Mouse (Mus musculus): ENCODE measurements around the gene Apod. TPM values are rescaled to one million over a fixed set of nuclear protein-coding genes. Genes with fewer than 3 reads are reported as not detected.
"Not testable (repeated sequence)": the region's sequence is repeated elsewhere in the genome, so short reads cannot be mapped to it uniquely, and the experiment has no call there.

Gene Apod
- polyA plus RNA-seq, 1 experiment = not detected

DNA sequence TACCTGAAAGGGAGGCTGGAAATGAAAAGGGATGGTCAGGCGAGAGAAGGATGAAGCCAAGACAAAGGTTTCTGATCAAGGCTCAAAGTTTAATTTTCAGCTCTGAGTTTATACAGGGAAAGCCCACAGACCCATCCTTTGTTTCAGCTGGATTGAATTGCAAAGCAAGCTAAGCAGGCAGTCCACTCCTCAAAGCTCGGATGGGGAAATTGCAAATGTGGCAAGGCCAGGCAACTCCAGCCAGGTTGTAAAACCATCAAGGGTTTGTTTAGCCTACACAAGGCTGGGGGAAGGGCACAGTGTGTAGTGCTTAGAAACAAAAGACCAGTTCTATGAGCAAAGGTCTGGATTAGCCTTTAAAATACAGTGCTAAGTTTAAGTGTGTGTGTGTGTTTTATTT lies 28.4 kb upstream of the Apod start:
- TF ChIP-seq GATA1 (IDR thresholded peaks at IDR 0.05; ENCODE audit: borderline replicate concordance, low read length) = no peak
- no peak for TF ChIP-seq FLI1 (IDR thresholded peaks at IDR 0.05; ENCODE audit: low read length)
- Histone ChIP-seq H3K9me3 (peaks cover 12% of the 10 kb centered on the region), H3K4me3 (replicated peaks) (no peak overlapping the region), H3K4me1 (peaks cover 3% of the 10 kb centered on the region; the same call in 1 of the 2 replicates), H3K27me3 (replicated peaks) (peaks cover 34% of the 10 kb centered on the region), H3K36me3 (replicated peaks; ENCODE audit: low read length) (no peaks in the 10 kb centered on the region)

- peaks cover 2% of the 10 kb centered on the region; the same call in 1 of the 2 replicates for H3K4me1 ChIP-seq
- H3K4me3 ChIP-seq (replicated peaks) = no peak overlapping the region
- peaks cover 9% of the 10 kb centered on the region for H3K9me3 ChIP-seq
- no peak for TF ChIP-seq FLI1 (IDR thresholded peaks at IDR 0.05; ENCODE audit: low read length)
- no peak for TF ChIP-seq GATA1 (IDR thresholded peaks at IDR 0.05; ENCODE audit: borderline replicate concordance, low read length)
- no peaks in the 10 kb centered on the region for H3K36me3 ChIP-seq (replicated peaks; ENCODE audit: low read length)
- H3K27me3 ChIP-seq (replicated peaks) = peaks cover 33% of the 10 kb centered on the region
Observed at GRCm38 (mm10) chr16:31342556-31342955, 27.9 kb upstream of the Apod start.

GRCm38 (mm10) chr16:31339332-31339731 lies 24.7 kb upstream of the Apod start:
- peaks cover 36% of the 10 kb centered on the region for H3K27me3 ChIP-seq (replicated peaks)
- H3K4me3 ChIP-seq (replicated peaks) = no peak overlapping the region
- peaks cover 11% of the 10 kb centered on the region; the same call in 1 of the 2 replicates for H3K4me1 ChIP-seq
- 0 out of 2 replicates have a peak, but pooled peaks cover 3% of the 10 kb centered on the region for H3K9me3 ChIP-seq
- TF ChIP-seq FLI1 (IDR thresholded peaks at IDR 0.05; ENCODE audit: low read length) (no peak), GATA1 (IDR thresholded peaks at IDR 0.05; ENCODE audit: borderline replicate concordance, low read length) (no peak)
- H3K36me3 ChIP-seq (replicated peaks; ENCODE audit: low read length) = no peaks in the 10 kb centered on the region

DNA sequence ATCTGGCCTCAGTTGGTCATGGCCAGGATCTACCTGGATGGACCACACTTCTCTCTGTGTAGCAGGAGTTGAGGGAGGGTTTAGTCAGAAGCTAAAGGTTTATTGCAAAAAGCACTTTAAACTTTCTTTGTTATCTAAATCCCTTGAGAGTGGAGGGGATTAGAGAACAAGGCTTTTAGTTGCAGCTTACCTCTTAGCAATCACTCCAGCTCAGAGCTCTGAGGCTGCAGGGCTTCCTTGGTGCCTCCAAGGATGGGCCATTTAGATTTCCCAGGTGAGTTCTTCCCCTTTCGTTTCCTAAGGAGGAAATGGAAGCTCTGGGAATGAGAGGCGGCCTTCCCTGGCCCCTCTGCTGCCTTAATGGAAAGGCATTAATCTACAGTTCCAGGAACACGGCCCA lies 23.3 kb upstream of the Apod start:
- H3K9me3 ChIP-seq = peaks cover 14% of the 10 kb centered on the region
- no peak overlapping the region for H3K4me3 ChIP-seq (replicated peaks)
- H3K27me3 ChIP-seq (replicated peaks) = peaks cover 41% of the 10 kb centered on the region
- no peak for TF ChIP-seq GATA1 (IDR thresholded peaks at IDR 0.05; ENCODE audit: borderline replicate concordance, low read length)
- H3K4me1 ChIP-seq = peaks cover 23% of the 10 kb centered on the region
- no peaks in the 10 kb centered on the region for H3K36me3 ChIP-seq (replicated peaks; ENCODE audit: low read length)

GRCm38 (mm10) chr16:31334796-31335195 lies 20.2 kb upstream of the Apod start:
- Histone ChIP-seq H3K9me3 (peaks cover 15% of the 10 kb centered on the region), H3K27me3 (replicated peaks) (peaks cover 28% of the 10 kb centered on the region), H3K4me1 (peaks cover 33% of the 10 kb centered on the region), H3K4me3 (replicated peaks) (no peak overlapping the region), H3K36me3 (replicated peaks; ENCODE audit: low read length) (no peaks in the 10 kb centered on the region)
- TF ChIP-seq GATA1 (IDR thresholded peaks at IDR 0.05; ENCODE audit: borderline replicate concordance, low read length) (no peak), FLI1 (IDR thresholded peaks at IDR 0.05; ENCODE audit: low read length) (no peak)

DNA sequence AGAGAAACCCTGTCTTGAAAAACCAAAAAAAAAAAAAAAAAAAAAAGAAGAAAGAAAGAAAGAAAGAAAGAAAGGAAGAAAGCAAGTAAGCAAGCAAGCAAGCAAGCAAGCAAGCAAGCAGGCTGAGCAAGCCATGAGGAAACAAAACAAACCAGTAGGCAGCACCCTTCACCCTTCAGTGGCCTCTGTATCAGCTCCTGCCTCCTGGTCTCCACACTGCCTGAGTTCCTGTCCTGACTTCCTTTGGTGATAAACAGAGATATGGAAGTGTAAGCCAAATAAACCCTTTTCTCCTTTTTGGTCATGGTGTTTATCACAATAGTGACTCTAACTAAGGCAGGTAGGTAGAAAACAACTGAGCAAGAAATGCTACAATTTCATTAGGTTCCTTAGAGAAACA lies 18.0 kb upstream of the Apod start:
- Histone ChIP-seq H3K4me1 (peaks cover 34% of the 10 kb centered on the region), H3K36me3 (replicated peaks; ENCODE audit: low read length) (no peaks in the 10 kb centered on the region), H3K27me3 (replicated peaks) (peaks cover 38% of the 10 kb centered on the region), H3K9me3 (peaks cover 15% of the 10 kb centered on the region), H3K4me3 (replicated peaks) (peak overlapping the region; percentile 53)
- no peak for TF ChIP-seq GATA1 (IDR thresholded peaks at IDR 0.05; ENCODE audit: borderline replicate concordance, low read length)
- TF ChIP-seq FLI1 (IDR thresholded peaks at IDR 0.05; ENCODE audit: low read length) = no peak

GRCm38 (mm10) chr16:31330970-31331369 lies 16.4 kb upstream of the Apod start:
- H3K4me3 ChIP-seq (replicated peaks); H3K36me3 ChIP-seq (replicated peaks; ENCODE audit: low read length): not testable (repeated sequence)
- H3K9me3 ChIP-seq = peaks cover 15% of the 10 kb centered on the region
- peaks cover 31% of the 10 kb centered on the region for H3K4me1 ChIP-seq
- peaks cover 39% of the 10 kb centered on the region for H3K27me3 ChIP-seq (replicated peaks)

GRCm38 (mm10) chr16:31329668-31330067 lies 15.1 kb upstream of the Apod start:
- TF ChIP-seq GATA1 (IDR thresholded peaks at IDR 0.05; ENCODE audit: borderline replicate concordance, low read length) = no peak
- no peak for TF ChIP-seq FLI1 (IDR thresholded peaks at IDR 0.05; ENCODE audit: low read length)
- H3K4me1 ChIP-seq = peaks cover 24% of the 10 kb centered on the region

GRCm38 (mm10) chr16:31327891-31328290 lies 13.3 kb upstream of the Apod start:
- H3K4me1 ChIP-seq = peaks cover 11% of the 10 kb centered on the region
- peaks cover under 1% of the 10 kb centered on the region; the same call in 1 of the 2 replicates for H3K9me3 ChIP-seq
- H3K27me3 ChIP-seq (replicated peaks) = peaks cover 32% of the 10 kb centered on the region
- TF ChIP-seq GATA1 (IDR thresholded peaks at IDR 0.05; ENCODE audit: borderline replicate concordance, low read length) (no peak), FLI1 (IDR thresholded peaks at IDR 0.05; ENCODE audit: low read length) (no peak)
- H3K4me3 ChIP-seq (replicated peaks) = no peak overlapping the region
- H3K36me3 ChIP-seq (replicated peaks; ENCODE audit: low read length) = no peaks in the 10 kb centered on the region

More at GRCm38 (mm10) chr16:31329668-31330067, 15.1 kb upstream of the Apod start:
- Histone ChIP-seq H3K36me3 (replicated peaks; ENCODE audit: low read length) (no peaks in the 10 kb centered on the region), H3K4me3 (replicated peaks) (no peak overlapping the region), H3K9me3 (peaks cover 12% of the 10 kb centered on the region), H3K27me3 (replicated peaks) (peaks cover 38% of the 10 kb centered on the region)

DNA sequence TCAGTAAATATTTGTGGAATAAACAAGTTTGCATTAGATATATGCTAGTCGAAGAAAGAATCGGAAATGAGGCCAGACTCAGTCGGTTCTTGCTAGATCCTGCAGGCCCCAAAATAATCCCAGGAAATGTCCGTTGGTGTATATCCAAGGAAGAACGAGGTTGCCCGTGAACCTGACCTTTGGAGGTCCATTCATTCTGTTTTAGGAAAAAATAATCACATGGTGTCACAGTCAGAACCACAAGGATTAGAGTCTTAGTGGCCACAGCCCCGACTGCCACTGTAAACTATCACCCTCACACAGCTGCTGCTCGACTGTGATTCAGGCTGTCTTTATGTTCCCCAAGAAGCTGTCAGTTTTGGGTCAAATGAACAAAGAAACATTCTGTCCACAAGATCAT lies 12.8 kb upstream of the Apod start:
- peaks cover 35% of the 10 kb centered on the region for H3K27me3 ChIP-seq (replicated peaks)
- H3K4me3 ChIP-seq (replicated peaks) = no peak overlapping the region
- H3K9me3 ChIP-seq = no peaks in the 10 kb centered on the region
- TF ChIP-seq FLI1 (IDR thresholded peaks at IDR 0.05; ENCODE audit: low read length) (no peak), GATA1 (IDR thresholded peaks at IDR 0.05; ENCODE audit: borderline replicate concordance, low read length) (no peak)
- no peaks in the 10 kb centered on the region for H3K36me3 ChIP-seq (replicated peaks; ENCODE audit: low read length)
- peaks cover 6% of the 10 kb centered on the region; the same call in 1 of the 2 replicates for H3K4me1 ChIP-seq

DNA sequence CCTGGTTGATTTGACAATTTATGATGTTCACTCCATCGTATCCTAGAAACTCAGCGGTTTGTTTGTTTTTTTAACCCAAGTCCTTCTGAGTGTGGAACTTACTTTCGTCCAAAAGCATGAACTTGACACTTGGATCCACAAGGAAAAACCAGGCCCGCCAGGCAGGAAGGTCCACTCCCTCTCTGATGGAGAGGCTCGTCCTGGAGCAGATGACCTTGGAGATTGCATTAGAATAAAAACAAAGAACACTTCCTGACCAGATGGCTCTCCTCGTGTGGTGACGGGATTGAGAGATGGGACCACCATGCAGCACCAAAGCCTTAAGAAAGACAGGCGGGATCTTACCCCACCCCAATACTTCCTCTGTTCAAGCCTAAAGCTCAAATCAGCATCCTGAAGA lies 12.1 kb upstream of the Apod start:
- TF ChIP-seq GATA1 (IDR thresholded peaks at IDR 0.05; ENCODE audit: borderline replicate concordance, low read length) (no peak), FLI1 (IDR thresholded peaks at IDR 0.05; ENCODE audit: low read length) (no peak)
- Histone ChIP-seq H3K4me1 (peaks cover 6% of the 10 kb centered on the region; the same call in 1 of the 2 replicates), H3K27me3 (replicated peaks) (peaks cover 35% of the 10 kb centered on the region), H3K9me3 (no peaks in the 10 kb centered on the region), H3K4me3 (replicated peaks) (no peak overlapping the region), H3K36me3 (replicated peaks; ENCODE audit: low read length) (no peaks in the 10 kb centered on the region)
